Mouse (Mus musculus) limb, embryonic 11.5 days (tissue): ENCODE results near the gene Pdcd7. TPM values are rescaled to one million over a fixed set of nuclear protein-coding genes. Genes with fewer than 3 reads are reported as not detected.
A peak's percentile ranks its signal among the peaks of the same experiment; 100 is the strongest.

Source experiments
- ATAC-seq: fragments of 200-750 bp; cut with Nextera tagmentation; 2 replicates; pipeline ENCODE4 v1.8.0; 2017; ENCODE audit warnings: low read depth; ENCODE audit not compliant: insufficient number of reproducible peaks, low FRiP score, low TSS enrichment
- DNase-seq: peaks from one replicate; pipeline ENCODE4 v3.0.0-alpha.2; 2015; ENCODE audit warnings: low spot score
- H3K27ac ChIP-seq: fragments of 300-500 bp; sonication (generic); replicated peaks from 2 replicates; pipeline ENCODE4 v1.5.1; 2014; ENCODE audit warnings: low read depth, mild to moderate bottlenecking, low read length
- H3K27me3 ChIP-seq: fragments of 300-500 bp; sonication (generic); 2 replicates; pipeline ENCODE4 v1.6.1; 2014; ENCODE audit warnings: mild to moderate bottlenecking, low read length, mixed read lengths; ENCODE audit not compliant: control insufficient read depth, insufficient read depth
- H3K36me3 ChIP-seq: fragments of 300-500 bp; sonication (generic); 2 replicates; pipeline ENCODE4 v1.6.1; 2014; ENCODE audit warnings: mild to moderate bottlenecking, low read length, moderate library complexity, mixed read lengths; ENCODE audit not compliant: control insufficient read depth, insufficient read depth
- H3K4me1 ChIP-seq: fragments of 300-500 bp; sonication (generic); 2 replicates; pipeline ENCODE4 v1.6.1; 2014; ENCODE audit warnings: low read length, mixed read lengths; ENCODE audit not compliant: control insufficient read depth, insufficient read depth
- H3K4me2 ChIP-seq: fragments of 300-500 bp; sonication (generic); 2 replicates; pipeline ENCODE4 v1.6.1; 2014; ENCODE audit warnings: low read depth, mild to moderate bottlenecking, moderate library complexity; ENCODE audit not compliant: severe bottlenecking
- H3K4me3 ChIP-seq: fragments of 300-500 bp; sonication (generic); 2 replicates; pipeline ENCODE4 v1.5.1; 2014; ENCODE audit warnings: low read depth, low read length
- H3K9ac ChIP-seq: fragments of 300-500 bp; sonication (generic); 2 replicates; pipeline ENCODE4 v1.6.1; 2014; ENCODE audit warnings: mild to moderate bottlenecking, low read length
- H3K9me3 ChIP-seq: fragments of 300-500 bp; sonication (generic); 2 replicates; pipeline ENCODE4 v1.6.1; 2016; ENCODE audit warnings: low read length; ENCODE audit not compliant: control insufficient read depth
- WGBS: fragments of 180-500 bp; shearing (Covaris S2); extraction: QIAGEN DNeasy Blood & Tissue Kit; methylation state at CpG from one replicate; pipeline ENCODE4 v1.1.7; 2014; 5-methylcytosine and 5-hydroxymethylcytosine counted together
- polyA plus RNA-seq: library from polyadenylated mRNA; unstranded; fragments of >200 nt; fragmentation: Nextera tagmentation; extraction: Ambion mirVana; gene quantifications from 2 replicates; pipeline ENCODE4 v1.2.1, GENCODE M21; 2014

The Pdcd7 gene
- polyA plus RNA-seq, 1 experiment from 2014 or later = 16.8 TPM

- Histone ChIP-seq H3K4me1 (no peaks in the 10 kb centered on the region), H3K27me3 (no peaks in the 10 kb centered on the region), H3K9ac (no peak overlapping the region), H3K36me3 (no peaks in the 10 kb centered on the region), H3K9me3 (no peaks in the 10 kb centered on the region), H3K4me2 (no peak overlapping the region), H3K4me3 (no peak overlapping the region), H3K27ac (no peak overlapping the region)
- 75% methylated on average over 6 of the region's 6 CpGs for WGBS
- no peak for DNase-seq
- ATAC-seq = no peak
Observed at GRCm38 (mm10) chr9:65382031-65382750, 36.3 kb downstream of the Pdcd7 start.

- Histone ChIP-seq H3K9me3 (no peaks in the 10 kb centered on the region), H3K4me2 (no peak overlapping the region), H3K36me3 (no peaks in the 10 kb centered on the region), H3K4me3 (no peak overlapping the region), H3K27ac (no peak overlapping the region), H3K4me1 (no peaks in the 10 kb centered on the region), H3K9ac (no peak overlapping the region), H3K27me3 (no peaks in the 10 kb centered on the region)
- WGBS = 58% methylated on average over 3 of the region's 3 CpGs
- ATAC-seq = no peak
- DNase-seq = no peak
Observed at GRCm38 (mm10) chr9:65382751-65383097, 36.8 kb downstream of the Pdcd7 start.

DNA sequence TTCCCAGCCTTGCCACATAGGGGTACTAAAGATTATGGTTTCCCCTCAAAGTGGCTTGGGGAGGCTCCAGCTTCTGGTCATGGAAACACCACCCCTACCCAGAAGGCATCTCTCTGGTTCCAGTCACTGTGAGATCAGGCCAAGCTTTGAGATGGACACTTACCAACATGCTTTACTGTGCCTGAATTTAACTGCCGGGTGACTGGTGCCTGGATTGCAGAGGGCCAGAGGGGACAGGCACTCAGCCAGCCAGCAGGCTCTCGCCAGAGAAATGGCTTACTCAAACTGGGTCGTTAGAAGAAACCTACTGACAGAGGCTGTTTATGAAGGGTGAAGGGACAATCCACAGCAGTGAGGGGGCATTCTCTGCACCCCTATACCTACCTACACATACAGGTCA, 38.4 kb downstream of the Pdcd7 start:
- Histone ChIP-seq H3K36me3 (no peaks in the 10 kb centered on the region), H3K4me3 (no peak overlapping the region), H3K27me3 (no peaks in the 10 kb centered on the region), H3K4me1 (no peaks in the 10 kb centered on the region), H3K4me2 (no peak overlapping the region), H3K27ac (no peak overlapping the region), H3K9me3 (no peaks in the 10 kb centered on the region), H3K9ac (no peak overlapping the region)
- ATAC-seq (no peak), DNase-seq (no peak)
- WGBS = 32% methylated on average over 3 of the region's 3 CpGs

DNA sequence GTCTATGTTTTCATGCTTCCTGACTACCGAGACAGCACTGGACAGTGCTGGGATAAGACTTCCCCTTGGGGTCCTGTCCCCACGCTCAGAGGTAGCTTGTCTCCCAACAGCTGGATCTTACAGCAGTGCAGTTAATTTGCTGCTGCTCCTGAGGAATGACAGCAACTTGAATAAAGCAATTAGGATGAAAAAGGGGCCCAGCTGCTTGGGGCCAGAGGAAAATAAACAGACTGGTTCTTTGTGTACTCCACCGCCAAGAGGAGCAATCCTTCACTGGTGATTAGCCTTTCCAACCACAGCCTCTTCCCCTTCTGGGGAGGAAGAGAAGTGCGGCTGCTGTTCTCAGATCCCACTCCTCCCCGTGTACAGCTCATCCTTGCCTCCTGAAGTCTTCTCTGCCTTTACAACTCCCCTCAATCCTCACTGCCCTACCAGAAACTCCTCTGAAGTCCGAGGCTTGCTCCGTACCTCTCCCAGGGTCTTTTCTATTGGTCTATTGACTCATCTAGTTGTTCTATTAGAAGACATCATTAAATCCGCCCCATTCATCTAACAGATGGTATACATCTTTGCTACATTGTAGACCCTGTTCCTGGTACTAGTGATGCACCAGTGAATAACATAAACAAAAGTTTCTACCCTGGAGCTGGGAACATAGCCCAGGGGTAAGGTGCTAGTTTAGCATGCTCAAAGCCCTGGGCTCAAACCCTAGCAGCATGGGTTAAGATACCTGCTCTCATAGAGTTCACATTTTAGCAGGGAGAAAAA, 40.7 kb downstream of the Pdcd7 start:
- Histone ChIP-seq H3K4me1 (no peaks in the 10 kb centered on the region), H3K4me2 (no peak overlapping the region), H3K9me3 (peaks cover 4% of the 10 kb centered on the region), H3K4me3 (no peak overlapping the region), H3K9ac (no peak overlapping the region), H3K27ac (no peak overlapping the region), H3K27me3 (peaks cover 17% of the 10 kb centered on the region), H3K36me3 (no peaks in the 10 kb centered on the region)
- DNase-seq (no peak), ATAC-seq (no peak)
- 16% methylated on average over 8 of the region's 8 CpGs for WGBS

GRCm38 (mm10) chr9:65390752-65391612, 45.1 kb downstream of the Pdcd7 start:
- DNase-seq = peak; percentile 52
- no peaks in the 10 kb centered on the region for H3K4me1 ChIP-seq
- peaks cover 30% of the 10 kb centered on the region for H3K27me3 ChIP-seq
- 16% methylated on average over 96 of the region's 96 CpGs for WGBS
- H3K9me3 ChIP-seq = peaks cover 4% of the 10 kb centered on the region
- peak overlapping the region; percentile 41 for H3K9ac ChIP-seq
- H3K4me3 ChIP-seq = peak overlapping the region; percentile 40
- H3K27ac ChIP-seq = no peak overlapping the region
- ATAC-seq = 0 out of 2 replicates have a peak, but pooled peaks have one; percentile 13
- peak overlapping the region; percentile 66 for H3K4me2 ChIP-seq
- no peaks in the 10 kb centered on the region for H3K36me3 ChIP-seq

DNA sequence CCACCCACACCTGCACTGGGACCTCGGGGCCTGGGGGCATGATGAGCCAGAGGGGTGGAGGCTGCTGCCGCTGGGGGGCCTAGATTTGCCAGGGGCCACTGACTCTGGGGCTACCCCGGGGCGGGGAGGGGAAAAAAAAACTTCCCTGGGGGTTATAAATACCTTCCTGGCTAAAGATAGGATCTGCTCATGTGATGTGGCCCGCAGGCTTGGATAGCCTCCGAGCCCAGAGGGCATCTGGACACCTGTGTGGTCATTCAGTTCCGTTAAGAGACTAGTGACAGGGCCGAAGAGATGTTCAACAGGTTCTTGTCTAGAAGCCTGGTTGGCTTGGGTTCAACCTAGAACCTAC, 45.7 kb downstream of the Pdcd7 start, which contains the start of gene Kbtbd13:
Gene Kbtbd13 (minus strand): TSS at position 40 of the 352 bp plus-strand sequence.
- Histone ChIP-seq H3K27me3 (peaks cover 30% of the 10 kb centered on the region), H3K9me3 (peaks cover 4% of the 10 kb centered on the region), H3K27ac (no peak within 1 kb of the TSS), H3K4me3 (peak within 1 kb of the TSS; percentile 40), H3K9ac (peak within 1 kb of the TSS; percentile 41), H3K4me1 (no peaks in the 10 kb centered on the region), H3K36me3 (no peaks in the 10 kb centered on the region), H3K4me2 (peak within 1 kb of the TSS; percentile 66)
- ATAC-seq (no peak), DNase-seq (no peak)
- WGBS = 35% methylated on average over 8 of the region's 8 CpGs

DNA sequence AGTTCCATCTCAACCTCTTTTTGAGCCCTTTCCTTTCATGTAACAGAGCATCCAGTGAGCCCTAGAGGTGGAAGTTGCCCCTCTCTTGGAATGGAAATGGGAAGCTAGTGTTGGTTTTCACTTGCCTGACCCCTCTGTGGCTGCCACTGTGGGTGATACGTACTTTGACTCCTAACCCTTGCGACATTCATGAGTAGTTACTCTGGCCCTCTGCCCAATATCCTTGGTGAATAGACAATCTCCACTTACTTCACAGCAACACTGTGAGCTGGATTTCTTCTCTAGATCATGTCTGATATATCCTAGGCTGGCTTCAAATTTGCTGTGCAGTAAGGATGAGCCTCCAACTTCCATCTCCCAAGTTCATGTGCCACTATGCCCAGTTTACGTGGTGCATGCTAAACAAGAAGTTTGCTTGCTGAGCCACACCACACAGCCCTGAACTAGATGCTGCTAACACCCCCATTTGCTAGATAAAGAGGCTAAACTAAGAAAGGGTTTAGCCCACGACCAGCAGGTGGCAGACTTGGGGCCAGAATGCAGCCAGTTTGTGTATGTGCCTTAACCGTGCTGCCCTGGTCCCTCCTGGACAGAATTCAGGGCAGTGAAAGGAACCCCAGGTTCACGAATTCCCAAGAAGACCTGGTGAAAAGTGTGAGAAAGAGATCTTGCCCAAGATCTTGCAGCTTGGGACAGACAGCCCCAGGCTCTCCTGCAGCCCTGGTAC, 46.9 kb downstream of the Pdcd7 start:
- Histone ChIP-seq H3K36me3 (no peaks in the 10 kb centered on the region), H3K27ac (no peak overlapping the region), H3K4me2 (no peak overlapping the region), H3K4me1 (no peaks in the 10 kb centered on the region), H3K9ac (no peak overlapping the region), H3K9me3 (peaks cover 4% of the 10 kb centered on the region), H3K27me3 (peaks cover 30% of the 10 kb centered on the region), H3K4me3 (no peak overlapping the region)
- peak; percentile 83 for DNase-seq
- no peak for ATAC-seq
- 30% methylated on average over 6 of the region's 6 CpGs for WGBS

DNA sequence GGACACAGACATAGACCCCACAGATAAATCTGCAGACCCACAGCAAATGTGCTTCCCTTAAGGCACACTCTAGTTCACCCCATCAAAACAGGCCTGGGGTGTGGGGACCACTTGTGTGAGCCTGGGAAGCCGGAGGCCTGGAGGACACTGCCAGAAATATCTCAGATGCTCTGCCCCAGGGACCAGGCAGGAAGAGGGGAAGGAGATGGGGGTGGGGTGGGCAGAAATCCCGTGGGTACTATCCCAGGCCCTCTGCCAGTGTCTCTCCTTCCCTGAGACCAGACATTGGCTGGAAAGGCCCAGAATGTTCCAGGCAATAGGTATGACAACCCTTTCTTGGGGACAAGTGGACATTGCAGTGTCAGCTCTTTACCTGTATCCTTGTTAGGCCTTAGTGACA, 47.7 kb downstream of the Pdcd7 start:
- Histone ChIP-seq H3K27ac (no peak overlapping the region), H3K36me3 (no peaks in the 10 kb centered on the region), H3K4me3 (no peak overlapping the region), H3K9me3 (peaks cover 4% of the 10 kb centered on the region), H3K4me1 (no peaks in the 10 kb centered on the region), H3K27me3 (peaks cover 30% of the 10 kb centered on the region), H3K9ac (no peak overlapping the region), H3K4me2 (no peak overlapping the region)
- no peak for ATAC-seq
- DNase-seq = no peak
- WGBS = 63% methylated on average over 2 of the region's 2 CpGs
